Mouse (Mus musculus) forebrain, embryonic 16.5 days (tissue): ENCODE results near the gene Srsf10. TPM values are rescaled to one million over a fixed set of nuclear protein-coding genes. Genes with fewer than 3 reads are reported as not detected.

Experiments used
- ATAC-seq: fragments of 200-750 bp; cut with Nextera tagmentation; 2 replicates; pipeline ENCODE4 v1.8.0; 2017; ENCODE audit warnings: mild to moderate bottlenecking, moderate library complexity
- H3K27ac ChIP-seq: fragments of 300-500 bp; sonication (generic); 2 replicates; pipeline ENCODE4 v1.5.1; 2014; ENCODE audit warnings: low read length, control low read depth
- H3K27me3 ChIP-seq: fragments of 300-500 bp; sonication (generic); replicated peaks from 2 replicates; pipeline ENCODE4 v1.6.1; 2014; ENCODE audit warnings: low read length; ENCODE audit not compliant: control insufficient read depth, insufficient read depth
- H3K36me3 ChIP-seq: fragments of 300-500 bp; sonication (generic); 2 replicates; pipeline ENCODE4 v1.6.1; 2014; ENCODE audit not compliant: control insufficient read depth, insufficient read depth
- H3K4me1 ChIP-seq: fragments of 300-500 bp; sonication (generic); replicated peaks from 2 replicates; pipeline ENCODE4 v1.6.1; 2014; ENCODE audit warnings: low read length; ENCODE audit not compliant: control insufficient read depth, insufficient read depth
- H3K4me2 ChIP-seq: fragments of 300-500 bp; sonication (generic); 2 replicates; pipeline ENCODE4 v1.6.1; 2014; ENCODE audit warnings: mild to moderate bottlenecking, low read length, control low read depth
- H3K4me3 ChIP-seq: fragments of 300-500 bp; sonication (generic); replicated peaks from 2 replicates; pipeline ENCODE4 v1.5.1; 2014; ENCODE audit warnings: mild to moderate bottlenecking, low read length, control low read depth
- H3K9ac ChIP-seq: fragments of 300-500 bp; sonication (generic); replicated peaks from 2 replicates; pipeline ENCODE4 v1.6.1; 2014; ENCODE audit warnings: low read depth, low read length, control low read depth
- H3K9me3 ChIP-seq: fragments of 300-500 bp; sonication (generic); 2 replicates; pipeline ENCODE4 v1.6.1; 2016; ENCODE audit warnings: low read length; ENCODE audit not compliant: control insufficient read depth
- WGBS: fragments of 180-500 bp; shearing (Covaris S2); extraction: QIAGEN DNeasy Blood & Tissue Kit; methylation state at CpG from one replicate; pipeline ENCODE4 v1.1.7; 2014; 5-methylcytosine and 5-hydroxymethylcytosine counted together
- polyA plus RNA-seq: library from polyadenylated mRNA; unstranded; fragments of >200 nt; fragmentation: Nextera tagmentation; extraction: Ambion mirVana; gene quantifications from 2 replicates; pipeline ENCODE4 v1.2.1, GENCODE M21; 2015

Gene Srsf10
- polyA plus RNA-seq, 1 experiment from 2014 or later, result 253 TPM

DNA sequence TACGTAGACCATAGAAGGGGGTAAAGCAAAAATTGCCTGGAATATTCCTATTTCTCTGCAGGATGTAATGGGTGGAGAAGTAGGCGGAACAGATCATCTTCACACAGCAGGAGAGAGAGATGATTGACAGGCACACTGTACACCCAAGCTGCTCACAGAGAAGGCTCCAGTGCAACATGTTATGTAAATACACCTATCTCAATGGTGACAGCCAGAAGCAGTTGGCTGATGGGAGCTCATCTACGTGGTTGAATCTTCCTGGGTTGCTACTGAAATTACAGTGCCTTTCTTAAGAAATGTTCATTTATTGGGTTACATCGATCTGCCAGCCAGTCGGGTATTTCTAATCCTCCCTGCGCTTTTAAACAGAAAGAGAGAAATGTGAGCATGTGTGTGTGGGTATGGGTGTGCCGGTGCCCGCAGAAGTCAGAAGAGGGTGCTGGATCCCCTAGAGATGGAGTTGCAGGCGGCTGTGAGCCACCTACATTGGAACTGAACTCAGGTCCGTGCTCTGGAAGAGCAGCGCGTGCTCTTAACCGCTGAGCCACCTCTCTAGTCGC lies 1.5 kb upstream of the Srsf10 start:
- peaks cover 39% of the 10 kb centered on the region for H3K4me1 ChIP-seq
- 75% methylated on average over 14 of the region's 14 CpGs for WGBS
- no peaks in the 10 kb centered on the region for H3K27me3 ChIP-seq
- H3K36me3 ChIP-seq, result no peaks in the 10 kb centered on the region
- H3K4me3 ChIP-seq, result no peak overlapping the region
- H3K9ac ChIP-seq, result no peak overlapping the region
- ATAC-seq, result no peak
- no peaks in the 10 kb centered on the region for H3K9me3 ChIP-seq
- H3K4me2 ChIP-seq, result no peak overlapping the region
- peak overlapping the region; percentile 99 for H3K27ac ChIP-seq

DNA sequence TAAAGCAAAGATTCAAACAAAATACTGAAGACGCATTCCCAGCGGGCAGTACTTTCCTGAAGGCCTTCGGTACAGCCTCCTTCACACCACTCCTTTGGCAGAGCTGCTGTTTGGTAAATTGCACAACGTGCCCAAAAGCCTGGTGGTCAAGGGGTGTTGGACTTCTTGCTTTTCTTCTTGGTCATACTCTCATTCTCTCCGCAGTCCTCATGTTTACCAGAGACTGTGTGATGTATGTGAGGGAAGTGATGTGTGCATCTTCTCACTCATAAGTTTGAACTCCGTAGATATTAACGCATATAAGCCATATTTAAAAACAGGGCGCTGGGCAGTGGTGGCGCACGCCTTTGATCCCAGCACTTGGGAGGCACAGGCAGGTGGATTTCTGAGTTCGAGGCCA lies 917 bp upstream of the Srsf10 start:
- no peak overlapping the region for H3K4me3 ChIP-seq
- peak overlapping the region; percentile 95 for H3K9ac ChIP-seq
- peak overlapping the region; percentile 99 for H3K27ac ChIP-seq
- 63% methylated on average over 11 of the region's 11 CpGs for WGBS
- H3K27me3 ChIP-seq, result no peaks in the 10 kb centered on the region
- peak overlapping the region; percentile 86; the same call in 1 of the 2 replicates for H3K4me2 ChIP-seq
- no peaks in the 10 kb centered on the region for H3K9me3 ChIP-seq
- H3K36me3 ChIP-seq, result no peaks in the 10 kb centered on the region
- no peak for ATAC-seq
- H3K4me1 ChIP-seq, result peaks cover 43% of the 10 kb centered on the region

DNA sequence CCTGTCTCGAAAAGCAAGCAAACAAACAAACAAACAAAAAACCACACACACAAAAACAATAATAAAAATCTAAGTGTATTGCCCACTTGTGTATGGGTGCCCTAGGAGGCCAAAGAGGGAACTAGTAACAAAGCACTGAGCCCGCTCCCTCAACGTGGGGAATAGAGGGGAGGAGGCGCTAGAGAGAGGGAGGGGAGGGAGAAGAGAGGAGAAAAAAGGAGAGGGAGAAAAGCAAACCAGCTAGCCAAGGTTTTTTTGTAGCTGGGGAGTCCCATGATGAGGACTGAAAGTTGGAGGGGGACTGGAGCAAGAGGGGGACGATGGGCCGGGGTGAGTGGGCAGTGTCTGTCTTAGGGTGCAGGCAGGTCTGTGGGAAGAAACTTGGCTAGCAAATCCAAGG lies 467 bp upstream of the Srsf10 start:
- Histone ChIP-seq H3K36me3 (no peaks in the 10 kb centered on the region), H3K9ac (peak overlapping the region; percentile 95), H3K4me2 (peak overlapping the region; percentile 86), H3K4me1 (peaks cover 45% of the 10 kb centered on the region), H3K27ac (peak overlapping the region; percentile 99), H3K27me3 (no peaks in the 10 kb centered on the region), H3K9me3 (no peaks in the 10 kb centered on the region), H3K4me3 (peak overlapping the region; percentile 97)
- peak; percentile 13; the same call in 1 of the 2 replicates for ATAC-seq
- 7% methylated on average over 6 of the region's 6 CpGs for WGBS

DNA sequence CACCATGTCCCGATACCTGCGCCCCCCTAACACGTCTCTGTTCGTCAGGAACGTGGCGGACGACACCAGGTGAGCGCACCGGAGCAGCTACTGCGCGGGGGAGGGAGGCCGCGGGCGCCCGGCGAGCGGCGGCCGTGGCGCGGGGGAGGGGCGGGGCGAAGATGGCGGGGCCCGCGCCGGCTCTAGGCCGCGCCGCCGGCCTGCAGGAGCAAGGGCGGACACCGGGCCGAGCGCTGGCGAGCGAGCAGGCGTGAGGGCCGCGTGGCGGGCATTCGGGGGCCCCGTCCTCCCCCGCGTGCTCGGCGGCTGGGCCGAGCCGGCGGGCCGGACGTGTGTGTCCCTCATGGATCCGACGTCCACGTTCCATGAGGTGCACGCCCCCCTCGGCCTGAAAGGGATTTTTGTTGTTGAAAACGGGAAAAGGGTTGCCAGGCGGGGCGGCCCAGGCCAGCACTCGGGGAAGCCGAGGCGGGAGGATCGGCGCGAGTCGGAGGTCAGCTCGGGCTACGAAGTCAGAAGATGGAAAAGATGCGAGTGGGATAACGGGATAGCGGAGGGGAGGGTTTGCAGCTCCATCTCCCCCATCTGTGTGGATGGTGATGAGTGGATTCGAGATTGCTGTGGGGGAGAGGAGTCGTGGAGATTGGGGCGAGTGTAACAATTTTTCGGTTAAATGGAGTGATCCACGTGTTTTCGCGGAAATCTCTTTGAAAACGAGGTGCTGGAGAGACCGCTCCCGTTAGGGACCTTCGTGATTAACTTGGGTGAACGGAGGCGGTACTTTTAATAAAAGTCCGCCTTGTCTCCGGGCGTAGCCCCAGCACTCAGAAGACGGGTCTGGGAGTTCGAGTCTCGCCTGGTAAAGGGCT lies 910 bp downstream of the Srsf10 start:
- peaks cover 34% of the 10 kb centered on the region for H3K4me1 ChIP-seq

DNA sequence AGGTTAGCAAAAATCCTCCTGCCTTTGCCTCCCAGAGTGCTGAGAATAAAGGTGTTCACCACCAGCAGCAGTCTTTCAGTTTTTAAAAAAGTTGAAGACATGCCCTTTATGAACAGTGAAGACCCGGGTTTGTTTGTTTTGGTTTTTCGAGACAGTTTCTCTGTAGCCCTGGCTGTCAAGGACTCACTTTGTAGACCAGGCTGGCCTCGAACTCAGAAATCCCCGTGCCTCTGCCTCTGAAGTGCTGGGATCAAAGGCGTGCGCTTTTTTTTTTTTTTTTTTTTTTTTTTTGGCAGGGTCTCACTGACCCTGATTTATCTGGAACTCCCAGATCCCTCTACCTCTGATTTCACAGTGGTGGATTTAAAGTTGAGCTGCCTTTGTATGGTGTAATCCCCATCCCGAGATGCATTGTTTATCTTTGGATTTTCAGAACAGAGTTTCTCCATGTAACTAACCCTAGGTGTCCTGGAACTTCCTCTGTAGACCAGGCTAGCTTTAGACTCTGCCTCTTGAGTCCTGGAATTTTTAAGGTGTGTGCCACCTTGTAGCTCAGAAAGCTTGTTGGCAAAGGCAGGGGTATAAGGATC lies 2.1 kb downstream of the Srsf10 start:
- 10% methylated on average over 7 of the region's 7 CpGs for WGBS
- no peaks in the 10 kb centered on the region for H3K36me3 ChIP-seq
- peaks cover 32% of the 10 kb centered on the region for H3K4me1 ChIP-seq
- peak overlapping the region; percentile 56 for H3K4me2 ChIP-seq
- ATAC-seq, result no peak
- peak overlapping the region; percentile 97 for H3K4me3 ChIP-seq
- peak overlapping the region; percentile 32 for H3K9ac ChIP-seq
- no peak overlapping the region for H3K27ac ChIP-seq
- H3K9me3 ChIP-seq, result no peaks in the 10 kb centered on the region
- no peaks in the 10 kb centered on the region for H3K27me3 ChIP-seq

More for the DNA sequence above, 910 bp downstream of the Srsf10 start:
- Histone ChIP-seq H3K27ac (peak overlapping the region; percentile 99), H3K4me3 (peak overlapping the region; percentile 97), H3K4me2 (peak overlapping the region; percentile 56), H3K9me3 (no peaks in the 10 kb centered on the region), H3K36me3 (no peaks in the 10 kb centered on the region), H3K9ac (peak overlapping the region; percentile 90), H3K27me3 (no peaks in the 10 kb centered on the region)
- ATAC-seq, result peak; percentile 70
- under 1% methylated on average over 76 of the region's 91 CpGs for WGBS

DNA sequence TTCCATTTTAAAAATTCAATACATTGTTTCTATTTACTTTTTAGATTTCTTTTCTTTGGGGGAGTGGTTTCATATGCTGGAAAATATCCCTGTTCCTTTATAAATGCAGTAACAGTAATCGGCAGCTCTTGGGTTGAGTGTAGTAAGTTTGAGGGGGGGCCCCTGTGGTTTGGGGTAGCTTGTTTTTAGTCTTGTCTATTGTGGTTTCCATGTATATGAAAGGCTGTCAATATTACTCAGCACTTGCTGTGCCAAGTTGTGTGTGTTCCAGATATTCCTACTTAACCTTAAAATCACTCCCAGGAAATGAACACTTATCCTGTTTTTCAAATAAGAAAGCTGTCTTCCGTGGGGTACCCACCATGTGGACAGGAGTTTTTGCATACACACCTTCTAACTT lies 13.4 kb downstream of the Srsf10 start:
- Histone ChIP-seq H3K27ac (no peak overlapping the region), H3K9me3 (no peaks in the 10 kb centered on the region), H3K27me3 (no peaks in the 10 kb centered on the region), H3K4me3 (no peak overlapping the region), H3K4me2 (no peak overlapping the region), H3K36me3 (peaks cover 5% of the 10 kb centered on the region), H3K9ac (no peak overlapping the region), H3K4me1 (peaks cover 19% of the 10 kb centered on the region)
- ATAC-seq, result no peak
- WGBS, result 54% methylated on average over 2 of the region's 2 CpGs

DNA sequence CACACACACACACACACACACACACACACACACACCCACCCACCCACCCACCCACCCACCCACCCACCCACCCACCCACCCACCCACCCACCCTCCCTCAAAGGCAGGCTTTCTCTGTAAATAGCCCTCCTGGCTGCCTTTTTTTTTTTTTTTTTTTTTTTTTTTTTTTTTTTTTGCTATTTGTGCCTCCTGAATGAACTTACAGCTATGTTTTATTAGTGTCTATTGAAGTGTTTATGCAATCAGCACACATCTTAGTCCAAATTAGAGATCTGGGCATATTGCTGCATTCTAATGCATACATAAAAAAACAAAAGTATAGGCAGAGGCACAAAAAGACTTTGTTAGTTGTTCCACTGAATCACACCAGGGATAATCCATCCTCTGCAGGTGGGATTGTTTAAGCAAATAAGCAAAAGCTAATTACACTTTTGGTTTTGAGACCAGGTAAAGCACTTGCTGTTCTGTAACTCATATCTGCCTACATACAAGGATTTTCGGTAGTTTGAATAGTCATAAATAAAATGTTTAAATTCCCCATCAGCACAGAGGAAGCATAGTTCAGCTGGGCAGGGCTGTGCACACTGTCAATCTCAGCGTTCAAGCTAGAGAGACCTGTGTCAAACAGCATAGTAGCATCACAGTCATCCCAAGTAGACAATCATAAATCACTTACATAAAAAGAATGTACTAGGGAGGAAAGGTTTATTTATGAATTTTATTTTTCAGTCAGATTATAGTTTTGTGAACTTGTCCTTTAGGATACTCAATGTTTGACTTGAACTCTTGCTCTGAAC lies 14.9 kb downstream of the Srsf10 start:
- peaks cover 5% of the 10 kb centered on the region for H3K36me3 ChIP-seq
- H3K9me3 ChIP-seq, result no peaks in the 10 kb centered on the region
- no peaks in the 10 kb centered on the region for H3K27me3 ChIP-seq
- WGBS, result 25% methylated on average over 2 of the region's 2 CpGs
- H3K27ac ChIP-seq, result no peak overlapping the region
- ATAC-seq, result no peak
- H3K9ac ChIP-seq, result no peak overlapping the region
- H3K4me3 ChIP-seq, result no peak overlapping the region
- H3K4me1 ChIP-seq, result peaks cover 25% of the 10 kb centered on the region
- H3K4me2 ChIP-seq, result peak overlapping the region; percentile 36

DNA sequence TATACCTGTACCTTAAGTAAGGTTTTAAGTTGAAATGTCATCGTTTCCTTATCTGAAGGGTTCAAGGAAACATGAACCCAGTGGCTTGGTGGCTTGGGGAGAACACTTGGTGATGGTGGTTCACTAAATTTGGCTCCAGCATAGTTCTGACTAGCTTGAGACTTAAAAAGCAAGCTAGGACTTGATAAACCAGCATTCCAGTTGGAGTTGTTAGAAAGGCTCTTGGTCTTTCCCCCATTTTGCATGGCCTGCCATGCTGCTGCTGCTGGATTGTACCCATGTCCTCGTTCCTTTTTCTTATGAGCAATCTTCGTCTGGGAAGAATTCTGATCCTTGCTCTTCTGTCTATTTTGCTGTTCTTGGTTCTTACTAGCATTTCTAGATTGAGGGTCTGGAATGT lies 16.5 kb downstream of the Srsf10 start:
- Histone ChIP-seq H3K9me3 (no peaks in the 10 kb centered on the region), H3K27ac (no peak overlapping the region), H3K4me3 (peak overlapping the region; percentile 76), H3K36me3 (peaks cover 3% of the 10 kb centered on the region), H3K4me2 (peak overlapping the region; percentile 77), H3K4me1 (peaks cover 41% of the 10 kb centered on the region), H3K9ac (peak overlapping the region; percentile 75; the same call in 1 of the 2 replicates), H3K27me3 (no peaks in the 10 kb centered on the region)
- no peak for ATAC-seq
- 31% methylated on average over 3 of the region's 3 CpGs for WGBS
